Mouse (Mus musculus) granulocyte monocyte progenitor cell, adult 5-6 weeks (primary cell): ENCODE data around the gene Hdac9. TPM values are rescaled to one million over a fixed set of nuclear protein-coding genes. Genes with fewer than 3 reads are reported as not detected.
"Not testable (repeated sequence)": the region's sequence is repeated elsewhere in the genome, so short reads cannot be mapped to it uniquely, and the experiment has no call there.

Experiments
- ATAC-seq: replicated peaks from 2 replicates; pipeline ENCODE4 v1.8.0; 2016; ENCODE audit warnings: mild to moderate bottlenecking, moderate TSS enrichment, inconsistent platforms; ENCODE audit not compliant: poor library complexity, severe bottlenecking
- total RNA-seq, 2 experiments: library from RNA; stranded (forward) in 1 of 2; stranded (reverse) in 1 of 2; fragments of 200-712, 200-1000 nt in 1 of 2; fragments of >200 nt in 1 of 2; fragmentation: Nextera tagmentation in 1 of 2; gene quantifications; 2 replicates each; pipeline ENCODE4 v1.2.3; 2014 to 2017

Gene Hdac9
- total RNA-seq, 2 experiments from 2014 or later = 5.7 to 7.2 TPM

- ATAC-seq = no peak
Observed at GRCm38 (mm10) chr12:34516769-34517562, 399.9 kb downstream of the Hdac9 start.

- ATAC-seq = no peak
Observed at GRCm38 (mm10) chr12:34506345-34506744, 410.6 kb downstream of the Hdac9 start.

GRCm38 (mm10) chr12:34498751-34499626, 417.9 kb downstream of the Hdac9 start:
- ATAC-seq = peak; percentile 67

- no peak for ATAC-seq
Observed at GRCm38 (mm10) chr12:34498331-34498730, 418.6 kb downstream of the Hdac9 start.

- no peak for ATAC-seq
Observed at GRCm38 (mm10) chr12:34497702-34498101, 419.2 kb downstream of the Hdac9 start.

- ATAC-seq = no peak
Observed at GRCm38 (mm10) chr12:34495940-34496339, 421.0 kb downstream of the Hdac9 start.

- ATAC-seq = no peak
Observed at GRCm38 (mm10) chr12:34489629-34490028, 427.3 kb downstream of the Hdac9 start.

GRCm38 (mm10) chr12:34487666-34488065, 429.2 kb downstream of the Hdac9 start:
- no peak for ATAC-seq

- no peak for ATAC-seq
Observed at GRCm38 (mm10) chr12:34487021-34487420, 429.9 kb downstream of the Hdac9 start.

- ATAC-seq = 0 out of 2 replicates have a peak, but pooled peaks have one; percentile 25
Observed at GRCm38 (mm10) chr12:34486016-34486415, 430.9 kb downstream of the Hdac9 start.

- ATAC-seq = no peak
Observed at GRCm38 (mm10) chr12:34481702-34482101, 435.2 kb downstream of the Hdac9 start.

- no peak for ATAC-seq
Observed at GRCm38 (mm10) chr12:34472949-34473651, 443.8 kb downstream of the Hdac9 start.

- no peak for ATAC-seq
Observed at GRCm38 (mm10) chr12:34472542-34472941, 444.4 kb downstream of the Hdac9 start.

GRCm38 (mm10) chr12:34461728-34462127, 455.2 kb downstream of the Hdac9 start:
- ATAC-seq = no peak

- no peak for ATAC-seq
Observed at GRCm38 (mm10) chr12:34452643-34453042, 464.3 kb downstream of the Hdac9 start.

GRCm38 (mm10) chr12:34451198-34451597, 465.7 kb downstream of the Hdac9 start:
- ATAC-seq = peak; percentile 55

- ATAC-seq = not testable (repeated sequence)
Observed at GRCm38 (mm10) chr12:34444724-34445123, 472.2 kb downstream of the Hdac9 start.

GRCm38 (mm10) chr12:34440930-34441329, 476.0 kb downstream of the Hdac9 start:
- no peak for ATAC-seq

- peak; percentile 82 for ATAC-seq
Observed at GRCm38 (mm10) chr12:34432919-34433318, 484.0 kb downstream of the Hdac9 start.

- peak; percentile 68 for ATAC-seq
Observed at GRCm38 (mm10) chr12:34432461-34432860, 484.4 kb downstream of the Hdac9 start.

- ATAC-seq = peak; percentile 87
Observed at GRCm38 (mm10) chr12:34431832-34432231, 485.1 kb downstream of the Hdac9 start.
